Mouse (Mus musculus): ENCODE data around the gene Cldn19.

DNA sequence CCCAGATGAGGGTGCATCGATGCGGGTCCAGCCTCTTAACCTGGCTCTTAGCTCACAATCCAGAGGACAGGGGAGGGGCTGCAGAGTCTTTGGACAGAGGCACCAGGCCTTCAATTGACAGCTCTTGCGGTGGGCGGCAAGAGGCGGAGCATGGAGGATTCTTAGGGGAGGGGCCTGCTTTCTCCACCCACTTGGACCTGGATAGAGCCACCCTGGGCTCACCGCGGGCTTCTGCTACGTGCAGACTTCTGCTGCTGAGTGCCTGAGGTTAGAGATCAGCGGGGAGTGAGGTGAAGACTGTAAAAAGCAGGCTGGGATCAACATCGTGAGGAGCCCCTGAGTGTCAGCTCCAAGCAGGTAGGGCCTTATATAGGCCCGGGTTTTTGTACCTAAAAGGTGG lies 37.0 kb upstream of the Cldn19 start, which contains the start of gene Tmem269:
- no peak for TF ChIP-seq EP300 (IDR thresholded peaks at IDR 0.05; ENCODE audit: low read depth)
- TF ChIP-seq CTCF (IDR thresholded peaks at IDR 0.05; ENCODE audit: low read depth) = no peak
